Mouse (Mus musculus): ENCODE measurements around the gene St6galnac4.
A peak's percentile ranks its signal among the peaks of the same experiment; 100 is the strongest.

The St6galnac4 gene

DNA sequence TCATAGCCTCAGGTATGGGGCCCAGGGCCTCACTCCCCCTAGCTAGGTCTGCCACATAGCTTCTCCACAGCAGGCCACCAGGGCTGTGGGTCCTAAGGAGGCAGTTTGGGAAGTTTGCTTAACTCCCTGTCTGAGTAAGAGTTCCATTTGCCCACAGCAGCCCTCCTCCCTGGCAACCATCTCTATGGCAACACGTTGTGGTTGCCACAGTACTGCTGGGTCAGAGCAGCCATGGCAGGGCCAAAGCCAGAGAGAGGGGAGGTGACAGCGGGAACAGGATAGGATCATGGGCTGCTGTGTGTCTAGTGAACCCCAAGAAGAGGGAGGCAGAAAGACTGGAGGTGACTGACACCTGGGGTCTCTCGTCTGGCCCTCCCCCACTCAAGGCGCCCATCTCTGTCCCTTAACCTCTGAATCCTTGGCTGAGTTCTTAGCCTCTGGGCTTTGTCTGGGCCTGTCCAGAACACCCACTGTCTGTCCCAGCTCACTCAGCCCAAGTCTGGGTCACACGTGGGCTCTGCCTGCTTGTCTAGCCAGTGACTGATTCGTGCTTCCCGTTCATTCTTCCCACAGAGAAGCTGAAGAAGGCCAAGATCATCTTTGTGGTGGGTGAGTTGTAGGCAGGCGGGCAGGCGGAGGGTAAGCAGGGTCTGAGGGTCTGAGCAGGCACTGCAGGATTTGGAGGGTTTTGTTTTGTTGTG, 42.5 kb downstream of the St6galnac4 start:
- DNase-seq = no peak

GRCm38 (mm10) chr2:32630036-32630435, 43.1 kb downstream of the St6galnac4 start:
- DNase-seq = no peak

GRCm38 (mm10) chr2:32631046-32631445, 44.2 kb downstream of the St6galnac4 start:
- no peak for DNase-seq

- peak; percentile 70 for DNase-seq
Measured at GRCm38 (mm10) chr2:32631737-32632394, 45.0 kb downstream of the St6galnac4 start.

GRCm38 (mm10) chr2:32633660-32634059, 46.8 kb downstream of the St6galnac4 start:
- DNase-seq = no peak

GRCm38 (mm10) chr2:32634277-32635105, 47.6 kb downstream of the St6galnac4 start:
- no peak for DNase-seq

DNA sequence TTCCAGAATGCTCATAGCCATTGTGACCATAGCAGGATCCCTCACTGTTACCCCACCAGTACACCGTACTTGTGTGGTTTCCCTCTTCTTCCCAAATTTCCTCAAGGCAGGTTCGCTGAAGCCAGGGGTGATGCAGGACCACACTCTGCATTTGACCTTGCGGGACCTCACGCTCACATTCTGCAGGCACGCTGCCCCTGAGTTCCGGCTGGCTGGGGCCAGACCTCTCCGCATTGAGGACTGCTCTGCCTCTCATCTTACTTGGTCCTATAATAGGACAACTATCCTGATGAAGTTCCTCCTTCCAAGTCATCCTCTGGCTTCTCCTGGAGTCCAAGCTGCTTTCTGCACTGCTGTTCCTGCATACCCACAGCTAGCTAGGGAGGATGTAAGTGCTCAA, 49.7 kb downstream of the St6galnac4 start:
- no peak for DNase-seq

GRCm38 (mm10) chr2:32637778-32638281, 50.9 kb downstream of the St6galnac4 start:
- DNase-seq = no peak

DNA sequence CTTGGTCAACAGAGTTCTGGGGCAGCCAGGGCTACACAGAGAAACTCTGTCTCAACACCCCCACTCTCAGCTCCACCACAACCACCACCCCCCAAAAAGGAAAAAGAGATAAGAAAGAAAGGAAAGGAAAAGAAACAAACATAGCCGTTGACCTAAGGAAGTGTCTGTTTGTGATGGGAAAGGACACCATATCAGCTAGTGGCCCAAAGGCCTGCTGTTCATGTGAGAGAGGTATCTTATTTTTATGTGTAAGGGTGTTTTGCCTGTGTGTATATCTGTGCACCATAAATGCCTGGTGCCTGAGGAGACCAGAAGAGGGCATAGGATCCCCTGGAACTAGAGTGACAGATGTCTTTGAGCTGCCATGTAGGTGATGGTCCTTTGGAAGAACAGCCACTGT, 52.7 kb downstream of the St6galnac4 start:
- DNase-seq = no peak

- DNase-seq = no peak
Measured at GRCm38 (mm10) chr2:32640550-32641051, 53.7 kb downstream of the St6galnac4 start.

GRCm38 (mm10) chr2:32641810-32642209, 54.9 kb downstream of the St6galnac4 start:
- no peak for DNase-seq

GRCm38 (mm10) chr2:32642813-32643212, 55.9 kb downstream of the St6galnac4 start:
- DNase-seq = no peak

GRCm38 (mm10) chr2:32644083-32644482, 57.2 kb downstream of the St6galnac4 start:
- no peak for DNase-seq

DNA sequence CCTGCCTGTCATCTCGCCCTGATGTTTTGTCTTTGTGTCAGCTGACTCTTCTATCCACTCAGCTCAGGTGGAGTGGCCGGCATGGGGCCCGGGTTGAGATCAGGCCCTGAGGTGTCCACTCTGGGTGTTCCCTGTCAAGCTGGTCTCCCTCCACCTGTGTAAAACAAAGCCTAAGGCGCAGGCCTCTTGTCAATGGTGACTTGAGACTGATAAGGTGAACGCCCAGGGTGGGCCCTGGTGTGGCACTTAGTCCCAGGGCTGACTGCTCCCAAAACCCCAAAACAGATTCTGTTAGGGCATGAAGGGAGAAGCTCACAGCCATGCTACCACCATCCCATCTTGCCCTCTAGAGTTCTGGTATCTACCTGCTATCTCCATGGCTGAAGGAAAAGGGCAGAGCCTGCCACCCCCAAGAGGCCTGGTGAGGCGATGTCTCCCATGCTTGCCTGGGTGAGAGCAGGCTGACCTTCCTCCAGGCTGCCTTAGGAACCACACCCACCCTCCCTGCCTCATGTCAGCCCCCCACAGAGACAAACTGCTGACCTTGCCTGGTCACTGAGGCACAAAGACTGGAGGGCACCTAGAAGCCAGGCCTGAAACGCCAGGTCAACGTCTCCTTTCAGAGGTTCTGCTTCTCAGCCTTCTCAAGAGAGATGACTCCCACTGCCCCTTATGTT, 58.0 kb downstream of the St6galnac4 start:
- no peak for DNase-seq

- no peak for DNase-seq
Measured at GRCm38 (mm10) chr2:32645647-32646046, 58.8 kb downstream of the St6galnac4 start.

GRCm38 (mm10) chr2:32646379-32647056, 59.6 kb downstream of the St6galnac4 start, which contains the start of gene Eng:
Eng (plus strand) TSS chr2:32646595.
- DNase-seq = no peak

- DNase-seq = no peak
Measured at GRCm38 (mm10) chr2:32647366-32647765, 60.5 kb downstream of the St6galnac4 start.

All from right cerebral cortex, postnatal 4 days (tissue).